18 mouse cellular contexts compared by ENCODE assay signal in the genomic region with DNA sequence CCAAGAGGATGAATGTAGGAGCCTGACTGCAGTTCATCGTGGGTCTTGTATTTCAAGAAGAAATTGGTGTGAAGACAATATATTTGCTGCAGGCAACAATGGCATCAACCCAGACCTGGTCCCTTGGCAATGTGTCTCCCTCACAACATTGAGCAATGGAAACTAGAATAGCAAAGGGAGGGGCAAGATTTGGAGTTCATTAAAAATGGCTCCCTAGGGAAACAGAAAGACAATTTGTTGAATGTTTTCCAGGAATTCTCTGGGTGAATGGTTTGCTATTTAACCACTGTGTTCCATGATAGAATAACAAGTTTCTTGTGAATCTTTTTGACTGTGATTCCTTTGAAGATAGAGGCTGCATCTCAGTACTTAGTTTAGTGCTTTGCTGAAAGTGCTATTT. TPM values are rescaled to one million over a fixed set of nuclear protein-coding genes. Genes with fewer than 3 reads are reported as not detected.
"Had no signal": no experiment of that assay in that cellular context is flagged by ENCODE, and none has a peak within 500 bp of the region (broad histone marks: within the 10 kb centered on the region; RNA-seq: fewer than 3 reads in every experiment).

A gene (minus strand): TSS at position 124 of the 400 bp plus-strand sequence.

- DNase-seq: lung, adult 2 months; lung, postnatal 14 days; lung, postnatal 36 days; right cerebral cortex, postnatal 14 days; spleen, adult 18-20 months; thymus, adult 18-20 months; thymus, postnatal 14 days; thymus, postnatal 36 days had no signal

- H3K27ac ChIP-seq: lung, embryonic 15.5 days; macrophage; midbrain, embryonic 13.5 days; midbrain, embryonic 15.5 days; neural tube, embryonic 12.5 days had no signal

- ATAC-seq: lung, postnatal 0 days; midbrain, embryonic 13.5 days; midbrain, embryonic 15.5 days had no signal

- H3K4me3 ChIP-seq: lung, embryonic 15.5 days; megakaryocyte, embryonic 14.5 days; midbrain, embryonic 13.5 days; midbrain, embryonic 15.5 days; neural tube, embryonic 12.5 days had no signal

RNA-seq across cellular contexts. Expression of the gene that starts here (rescaled TPM):
- total RNA-seq: megakaryocyte progenitor cell, adult 5-6 weeks; midbrain, postnatal 0 days; monocyte, adult 5-6 weeks had no signal
